Mouse (Mus musculus): Measurements from ENCODE around the gene Dtd2.

The Dtd2 gene

DNA sequence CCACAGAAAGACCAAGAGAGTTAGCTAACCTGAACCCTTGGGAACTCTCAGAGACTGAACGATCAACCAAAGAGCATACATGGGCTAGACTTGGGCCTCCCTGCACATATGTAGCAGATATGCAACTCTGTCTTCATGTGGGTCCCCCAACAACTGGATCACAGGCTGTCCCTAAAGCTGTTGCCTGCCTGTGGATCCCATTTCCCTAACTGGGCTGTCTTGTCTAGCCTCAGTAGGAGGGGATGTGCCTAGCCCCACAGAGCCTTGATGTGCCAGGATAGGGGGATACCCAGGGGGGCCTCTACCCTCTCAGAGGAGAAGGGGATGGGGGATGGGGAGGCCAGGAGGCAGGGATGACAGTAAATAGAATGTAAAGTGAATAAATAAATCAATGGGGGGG is 22.7 kb downstream of the Dtd2 start:
- no peak for DNase-seq

DNA sequence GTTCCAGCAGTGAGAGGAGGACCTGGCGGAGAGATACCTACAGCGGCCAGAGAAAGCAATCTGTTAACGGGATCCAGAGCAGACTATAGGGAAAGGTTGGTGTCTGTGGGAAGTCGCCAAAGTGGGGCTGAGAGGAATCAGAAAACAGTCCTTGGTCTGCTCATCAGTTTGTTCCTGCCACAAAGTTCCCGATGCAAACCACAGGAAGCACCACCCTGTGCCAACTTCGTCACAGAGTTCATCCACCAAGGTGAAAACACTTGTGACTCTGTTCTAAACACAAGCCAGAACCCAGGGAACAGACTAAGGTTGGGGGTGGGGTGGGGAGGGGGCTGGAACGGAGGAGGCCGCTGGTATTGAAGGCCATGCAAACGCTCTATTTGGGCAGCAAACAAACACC is 29.8 kb downstream of the Dtd2 start:
- no peak for DNase-seq

DNA sequence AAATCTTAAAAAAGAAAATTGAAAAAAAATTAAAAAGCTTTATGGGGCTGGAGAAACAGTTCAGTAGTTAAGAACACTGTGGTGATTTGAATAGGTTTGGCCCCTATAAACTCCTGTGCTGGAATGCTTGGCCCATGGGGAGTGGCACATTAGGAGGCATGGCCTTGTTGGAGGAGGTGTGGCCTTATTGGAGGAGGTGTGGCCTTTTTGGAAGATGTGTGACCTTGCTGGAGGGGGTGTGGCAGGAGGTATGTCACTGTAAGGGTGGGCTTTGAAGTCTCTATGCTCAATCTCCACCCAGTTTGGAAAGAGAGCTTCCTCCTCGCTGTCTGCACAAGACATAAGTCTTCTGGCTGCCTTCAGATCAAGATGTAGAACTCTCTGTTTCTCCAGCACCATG is 31.9 kb downstream of the Dtd2 start:
- DNase-seq = no peak

GRCm38 (mm10) chr12:51972269-51973065 is 33.8 kb downstream of the Dtd2 start:
- no peak for DNase-seq

DNA sequence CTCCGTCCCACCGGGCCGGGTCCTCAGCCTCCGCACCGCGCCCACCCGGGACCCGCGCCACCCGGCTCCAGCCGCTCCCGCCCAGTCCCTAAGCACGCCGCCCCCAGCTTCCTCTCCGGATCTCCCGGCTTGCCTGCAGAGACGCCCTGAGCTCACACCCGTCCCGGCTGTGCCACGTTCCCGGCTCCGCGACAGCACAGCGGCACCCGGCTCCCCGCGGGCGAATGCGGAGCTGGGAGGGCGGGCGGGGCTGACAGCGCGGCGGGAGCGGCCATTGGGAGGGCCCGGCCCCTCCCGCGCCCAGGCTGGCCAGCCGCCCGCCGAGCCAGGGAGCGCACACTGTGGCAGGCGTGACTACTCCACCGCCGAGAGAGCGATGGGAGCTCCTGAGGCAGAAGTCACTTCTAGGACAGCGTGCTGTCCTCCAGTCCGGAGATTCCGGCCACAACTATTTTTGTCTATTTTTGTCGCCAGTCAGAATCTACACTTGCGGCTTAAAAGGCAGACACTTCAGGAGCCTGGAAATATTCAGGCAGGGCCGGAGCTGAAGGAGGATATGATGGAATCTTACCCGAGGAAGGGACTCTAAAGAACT is 35.1 kb downstream of the Dtd2 start, which contains the start of gene Heatr5a:
Heatr5a (minus strand) TSS at position 252 of the 595 bp plus-strand sequence.
- peak; percentile 94 for DNase-seq

DNA sequence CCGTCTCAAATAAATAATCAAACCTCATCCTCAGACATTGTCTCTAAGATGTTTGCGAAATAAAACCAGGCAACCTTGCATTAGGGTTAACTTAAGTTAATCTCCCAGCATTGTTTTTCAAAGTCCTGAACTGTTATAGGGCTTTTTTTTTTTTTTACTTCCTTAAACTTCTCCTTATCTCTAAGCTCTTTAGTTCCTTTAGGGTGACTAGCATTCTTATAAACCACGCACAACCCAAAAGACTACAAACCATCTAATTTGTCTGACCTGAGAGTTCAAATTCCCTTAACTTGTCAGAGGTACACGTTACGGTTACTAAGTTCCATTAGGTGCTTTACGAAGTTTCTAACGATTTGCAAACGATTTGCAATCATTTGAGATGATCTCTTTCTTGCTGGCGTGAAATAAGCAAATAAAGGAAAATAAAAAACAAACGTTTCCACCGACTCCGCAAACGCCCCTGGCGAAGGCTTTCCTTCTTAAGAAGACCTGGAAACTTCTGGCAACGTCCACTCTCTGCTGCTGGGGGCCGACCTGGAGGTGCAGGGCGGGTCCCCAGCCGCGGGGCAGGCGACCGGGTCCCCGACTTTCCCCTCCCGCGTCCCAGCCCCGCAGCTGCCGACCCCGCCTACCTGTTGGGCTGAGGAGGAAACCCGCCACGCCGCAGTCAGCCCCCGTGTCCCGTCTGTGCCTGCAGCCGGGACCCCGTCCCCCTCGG is 35.8 kb downstream of the Dtd2 start:
- peak; percentile 72 for DNase-seq

DNA sequence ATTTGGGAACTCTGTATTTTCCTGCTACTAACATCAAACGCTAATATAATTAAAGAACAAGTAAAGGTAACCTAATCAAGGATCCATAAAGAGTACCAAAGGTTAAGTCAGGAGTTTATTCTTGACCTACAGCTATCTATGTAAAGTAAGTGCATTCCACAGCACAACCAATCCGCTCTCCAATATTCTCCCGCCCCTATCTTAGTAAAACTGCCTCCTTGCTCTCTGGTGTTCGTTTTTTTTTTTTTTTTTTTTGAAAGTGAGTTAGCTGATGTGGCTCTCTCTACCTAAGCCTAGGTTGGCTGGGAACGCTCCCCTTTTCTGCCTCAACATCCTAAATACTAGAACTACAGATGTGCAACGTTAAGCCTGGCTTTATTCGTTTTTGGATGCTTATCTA is 36.4 kb downstream of the Dtd2 start:
- DNase-seq = no peak

DNA sequence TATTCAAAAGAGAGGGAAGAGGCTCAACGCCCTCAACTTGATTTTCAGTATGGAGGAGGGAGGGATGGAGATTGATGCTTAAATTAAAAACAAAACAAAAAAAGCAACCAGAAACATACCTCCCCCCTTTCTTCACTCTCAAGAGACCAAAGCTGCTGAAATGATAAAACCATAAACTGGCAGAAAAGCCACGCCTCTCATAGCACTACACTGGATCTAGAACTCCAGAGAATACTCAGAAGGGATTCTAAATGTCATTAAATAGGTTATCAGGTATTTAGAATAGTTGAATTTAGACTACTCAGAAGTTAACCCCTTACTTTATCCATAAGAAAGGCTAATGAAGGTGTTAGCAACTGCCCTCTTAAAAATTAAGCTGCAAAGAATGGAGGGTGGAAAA is 37.2 kb downstream of the Dtd2 start:
- no peak for DNase-seq

GRCm38 (mm10) chr12:51967915-51968595 is 38.2 kb downstream of the Dtd2 start:
- no peak for DNase-seq

- no peak for DNase-seq
These were observed 48.7 kb downstream of the Dtd2 start for GRCm38 (mm10) chr12:51957626-51958025.

GRCm38 (mm10) chr12:51952309-51952708 is 54.0 kb downstream of the Dtd2 start:
- no peak for DNase-seq

- DNase-seq = no peak
These were observed 58.8 kb downstream of the Dtd2 start for GRCm38 (mm10) chr12:51947498-51947945.

GRCm38 (mm10) chr12:51945331-51945730 is 61.0 kb downstream of the Dtd2 start:
- no peak for DNase-seq

- no peak for DNase-seq
These were observed 66.5 kb downstream of the Dtd2 start for GRCm38 (mm10) chr12:51939848-51940247.
